Mouse (Mus musculus) forebrain, embryonic 16.5 days (tissue): ENCODE measurements at regions not wholly inside any gene's neighbourhood (a gene's known extent, or its start where the extent isn't known, plus 50 kb on each side); places are given as distances from the start of the nearest gene placed in this dataset.

ENCODE experiments used
- ATAC-seq: fragments of 200-750 bp; cut with Nextera tagmentation; 2 replicates; pipeline ENCODE4 v1.8.0; 2017; ENCODE audit warnings: mild to moderate bottlenecking, moderate library complexity
- H3K27ac ChIP-seq: fragments of 300-500 bp; sonication (generic); 2 replicates; pipeline ENCODE4 v1.5.1; 2014; ENCODE audit warnings: low read length, control low read depth
- H3K27me3 ChIP-seq: fragments of 300-500 bp; sonication (generic); replicated peaks from 2 replicates; pipeline ENCODE4 v1.6.1; 2014; ENCODE audit warnings: low read length; ENCODE audit not compliant: control insufficient read depth, insufficient read depth
- H3K36me3 ChIP-seq: fragments of 300-500 bp; sonication (generic); 2 replicates; pipeline ENCODE4 v1.6.1; 2014; ENCODE audit not compliant: control insufficient read depth, insufficient read depth
- H3K4me1 ChIP-seq: fragments of 300-500 bp; sonication (generic); replicated peaks from 2 replicates; pipeline ENCODE4 v1.6.1; 2014; ENCODE audit warnings: low read length; ENCODE audit not compliant: control insufficient read depth, insufficient read depth
- H3K4me2 ChIP-seq: fragments of 300-500 bp; sonication (generic); 2 replicates; pipeline ENCODE4 v1.6.1; 2014; ENCODE audit warnings: mild to moderate bottlenecking, low read length, control low read depth
- H3K4me3 ChIP-seq: fragments of 300-500 bp; sonication (generic); replicated peaks from 2 replicates; pipeline ENCODE4 v1.5.1; 2014; ENCODE audit warnings: mild to moderate bottlenecking, low read length, control low read depth
- H3K9ac ChIP-seq: fragments of 300-500 bp; sonication (generic); replicated peaks from 2 replicates; pipeline ENCODE4 v1.6.1; 2014; ENCODE audit warnings: low read depth, low read length, control low read depth
- H3K9me3 ChIP-seq: fragments of 300-500 bp; sonication (generic); 2 replicates; pipeline ENCODE4 v1.6.1; 2016; ENCODE audit warnings: low read length; ENCODE audit not compliant: control insufficient read depth
- WGBS: fragments of 180-500 bp; shearing (Covaris S2); extraction: QIAGEN DNeasy Blood & Tissue Kit; methylation state at CpG from one replicate; pipeline ENCODE4 v1.1.7; 2014; 5-methylcytosine and 5-hydroxymethylcytosine counted together

DNA sequence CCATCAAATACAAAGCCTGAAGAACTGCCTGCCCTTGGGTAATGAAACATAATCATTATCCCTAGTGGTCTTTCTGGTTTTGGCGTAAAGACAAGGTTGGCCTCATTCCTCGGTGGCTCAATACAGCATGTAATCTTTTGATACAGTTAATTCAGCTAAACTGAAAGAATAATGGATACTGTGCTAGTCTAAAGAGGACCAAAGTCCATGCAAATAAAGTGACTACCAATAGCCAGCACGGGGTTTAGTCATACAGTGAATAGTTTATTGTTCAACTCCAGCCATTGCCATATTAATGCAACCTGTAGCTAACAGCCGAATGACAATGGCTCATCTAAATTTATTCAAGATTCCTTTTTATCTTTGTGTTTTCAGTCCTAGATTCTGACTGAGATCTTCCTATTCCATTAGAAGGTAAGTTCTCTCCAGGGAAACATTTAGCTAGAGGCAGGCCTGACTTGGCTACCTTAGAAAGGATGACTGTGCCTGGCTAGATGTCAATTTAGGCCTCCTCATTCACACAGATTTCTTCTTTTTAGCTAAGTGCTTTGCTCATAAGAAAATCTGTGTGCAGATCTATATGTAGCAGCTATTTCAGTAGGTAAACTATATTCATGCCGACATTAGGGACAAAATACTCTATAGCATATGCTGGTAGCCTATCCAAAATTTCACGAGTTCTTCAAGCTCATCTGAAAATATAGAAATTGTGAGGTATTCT lies 74.4 kb downstream of the Arrdc3 start:
- peak; percentile 50; the same call in 1 of the 2 replicates for ATAC-seq
- 47% methylated on average over 6 of the region's 6 CpGs for WGBS
- no peaks in the 10 kb centered on the region for H3K9me3 ChIP-seq
- no peak overlapping the region for H3K4me3 ChIP-seq
- no peak overlapping the region for H3K27ac ChIP-seq
- no peaks in the 10 kb centered on the region for H3K27me3 ChIP-seq
- H3K4me2 ChIP-seq: no peak overlapping the region
- H3K36me3 ChIP-seq: no peaks in the 10 kb centered on the region
- peaks cover 7% of the 10 kb centered on the region; the same call in 1 of the 2 replicates for H3K4me1 ChIP-seq
- no peak overlapping the region for H3K9ac ChIP-seq

- Histone ChIP-seq H3K36me3 (no peaks in the 10 kb centered on the region), H3K4me1 (peaks cover 8% of the 10 kb centered on the region; the same call in 1 of the 2 replicates), H3K9me3 (no peaks in the 10 kb centered on the region), H3K27me3 (no peaks in the 10 kb centered on the region), H3K27ac (no peak overlapping the region), H3K4me2 (no peak overlapping the region), H3K9ac (no peak overlapping the region), H3K4me3 (no peak overlapping the region)
- 93% methylated on average over 1 of the region's 1 CpGs for WGBS
- no peak for ATAC-seq
Measured at GRCm38 (mm10) chr13:80959763-80960162, 76.6 kb downstream of the Arrdc3 start.

- no peak for ATAC-seq
- 42% methylated on average over 7 of the region's 7 CpGs for WGBS
Measured at GRCm38 (mm10) chr13:80961985-80962617, 78.9 kb downstream of the Arrdc3 start.

DNA sequence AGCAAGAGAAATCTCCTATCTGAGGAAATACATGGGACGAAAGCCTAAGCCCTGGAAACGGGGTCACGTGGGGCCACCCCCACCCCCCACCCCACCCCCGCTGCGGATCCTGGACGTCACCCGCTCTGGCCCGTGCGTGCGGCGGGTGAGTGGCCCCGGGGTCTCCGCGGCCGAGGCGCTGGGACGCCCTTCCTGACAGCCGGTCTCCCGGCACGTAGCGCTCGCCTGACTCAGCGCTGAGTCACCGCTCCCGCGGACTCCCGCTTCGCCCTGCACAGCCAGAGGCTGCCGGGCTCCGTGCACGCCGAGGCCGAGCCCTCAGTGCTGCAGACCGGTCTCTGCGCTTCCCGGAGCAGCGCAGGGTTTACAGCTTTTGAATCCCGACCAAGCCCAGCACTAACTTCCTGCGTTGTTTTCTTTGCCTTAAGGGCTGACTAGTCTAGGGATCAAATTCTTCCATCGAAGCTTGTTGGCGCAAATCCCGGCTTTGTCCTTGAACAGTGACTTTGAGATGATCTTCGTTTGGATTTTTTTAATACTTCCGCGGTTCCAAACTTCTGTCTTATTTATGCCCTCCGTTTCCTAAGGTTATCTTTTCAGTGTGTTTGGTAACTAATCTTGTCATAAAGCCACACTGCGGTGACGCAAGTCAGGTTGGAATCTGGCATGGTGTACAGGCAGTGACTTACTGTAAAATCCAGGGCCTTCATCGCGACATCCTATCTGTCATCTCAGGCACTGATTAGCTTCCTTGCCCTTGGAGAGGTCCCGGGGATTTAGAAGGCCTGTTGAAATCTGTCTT lies 79.8 kb downstream of the Arrdc3 start:
- H3K4me1 ChIP-seq: peaks cover 8% of the 10 kb centered on the region; the same call in 1 of the 2 replicates
- peak overlapping the region; percentile 44; the same call in 1 of the 2 replicates for H3K27ac ChIP-seq
- H3K4me3 ChIP-seq: peak overlapping the region; percentile 74
- H3K9ac ChIP-seq: peak overlapping the region; percentile 83
- peak; percentile 99 for ATAC-seq
- H3K36me3 ChIP-seq: no peaks in the 10 kb centered on the region
- no peaks in the 10 kb centered on the region for H3K27me3 ChIP-seq
- H3K4me2 ChIP-seq: peak overlapping the region; percentile 83
- 6% methylated on average over 51 of the region's 51 CpGs for WGBS
- H3K9me3 ChIP-seq: no peaks in the 10 kb centered on the region

More at GRCm38 (mm10) chr13:80961985-80962617, 78.9 kb downstream of the Arrdc3 start:
- Histone ChIP-seq H3K9me3 (no peaks in the 10 kb centered on the region), H3K36me3 (no peaks in the 10 kb centered on the region), H3K4me1 (peaks cover 8% of the 10 kb centered on the region; the same call in 1 of the 2 replicates), H3K4me3 (no peak overlapping the region), H3K27ac (no peak overlapping the region), H3K27me3 (no peaks in the 10 kb centered on the region), H3K9ac (no peak overlapping the region), H3K4me2 (peak overlapping the region; percentile 83)

DNA sequence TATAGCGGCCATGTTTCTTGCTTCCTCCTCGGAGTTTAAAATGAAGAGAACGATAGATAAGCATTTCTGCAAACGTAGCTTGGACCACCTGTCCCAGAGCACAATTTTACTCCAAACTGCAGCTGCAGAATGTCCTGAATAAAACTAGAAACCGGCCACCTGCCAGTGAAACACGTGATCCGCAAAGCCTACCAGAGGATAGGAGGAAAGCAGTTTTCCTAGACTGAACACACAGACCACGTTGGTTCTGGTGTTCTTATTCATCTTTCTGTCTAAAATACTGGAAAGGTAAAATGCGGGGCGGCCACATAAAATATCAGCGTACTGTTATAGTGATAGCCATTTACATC lies 80.4 kb downstream of the Arrdc3 start:
- Histone ChIP-seq H3K4me2 (peak overlapping the region; percentile 83), H3K4me3 (no peak overlapping the region; the same call in 1 of the 2 replicates), H3K4me1 (peaks cover 8% of the 10 kb centered on the region; the same call in 1 of the 2 replicates), H3K27me3 (no peaks in the 10 kb centered on the region), H3K36me3 (no peaks in the 10 kb centered on the region), H3K27ac (no peak overlapping the region), H3K9me3 (no peaks in the 10 kb centered on the region), H3K9ac (no peak overlapping the region)
- ATAC-seq: no peak
- WGBS: 78% methylated on average over 11 of the region's 11 CpGs

DNA sequence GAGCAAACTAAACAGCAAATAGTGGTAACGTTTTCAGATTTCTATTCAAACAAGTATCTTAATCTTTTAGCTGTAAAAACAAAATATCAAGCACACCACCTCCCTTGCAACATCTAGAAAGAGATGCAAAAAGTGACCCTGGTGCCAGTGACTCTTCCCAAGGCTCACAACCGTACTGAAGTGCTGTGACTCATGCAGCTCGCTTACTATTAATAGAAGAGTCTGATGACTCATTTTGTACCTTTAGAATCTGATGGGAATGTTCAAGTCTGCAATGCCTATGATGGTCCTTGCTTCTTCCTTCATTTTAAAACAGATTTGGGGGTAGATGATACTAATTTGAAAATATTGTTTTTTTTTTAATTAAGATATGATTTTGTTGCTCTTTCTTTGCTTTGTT lies 88.5 kb downstream of the Arrdc3 start:
- Histone ChIP-seq H3K4me1 (no peaks in the 10 kb centered on the region), H3K27ac (no peak overlapping the region), H3K9ac (no peak overlapping the region), H3K9me3 (no peaks in the 10 kb centered on the region), H3K4me3 (no peak overlapping the region), H3K4me2 (no peak overlapping the region), H3K27me3 (no peaks in the 10 kb centered on the region), H3K36me3 (no peaks in the 10 kb centered on the region)
- 86% methylated on average over 3 of the region's 3 CpGs for WGBS
- no peak for ATAC-seq

- H3K36me3 ChIP-seq: no peaks in the 10 kb centered on the region
Measured at GRCm38 (mm10) chr13:80974424-80974823, 91.2 kb downstream of the Arrdc3 start.

GRCm38 (mm10) chr13:80977266-80977665 lies 94.1 kb downstream of the Arrdc3 start:
- no peaks in the 10 kb centered on the region for H3K9me3 ChIP-seq
- H3K36me3 ChIP-seq: no peaks in the 10 kb centered on the region
- 86% methylated on average over 3 of the region's 3 CpGs for WGBS
- ATAC-seq: no peak
- no peaks in the 10 kb centered on the region for H3K4me1 ChIP-seq
- no peak overlapping the region for H3K9ac ChIP-seq
- H3K27me3 ChIP-seq: no peaks in the 10 kb centered on the region
- no peak overlapping the region for H3K4me3 ChIP-seq
- no peak overlapping the region for H3K4me2 ChIP-seq
- H3K27ac ChIP-seq: no peak overlapping the region

More at GRCm38 (mm10) chr13:80974424-80974823, 91.2 kb downstream of the Arrdc3 start:
- no peak overlapping the region for H3K27ac ChIP-seq
- H3K27me3 ChIP-seq: no peaks in the 10 kb centered on the region
- no peak overlapping the region for H3K4me2 ChIP-seq
- H3K9ac ChIP-seq: no peak overlapping the region
- WGBS: 58% methylated on average over 1 of the region's 1 CpGs
- no peak overlapping the region for H3K4me3 ChIP-seq
- no peak for ATAC-seq
- H3K9me3 ChIP-seq: no peaks in the 10 kb centered on the region
- H3K4me1 ChIP-seq: no peaks in the 10 kb centered on the region

GRCm38 (mm10) chr13:80981201-80981600 lies 98.0 kb downstream of the Arrdc3 start:
- Histone ChIP-seq H3K9ac (no peak overlapping the region), H3K27me3 (no peaks in the 10 kb centered on the region), H3K36me3 (no peaks in the 10 kb centered on the region), H3K9me3 (no peaks in the 10 kb centered on the region), H3K27ac (no peak overlapping the region), H3K4me3 (no peak overlapping the region), H3K4me2 (no peak overlapping the region), H3K4me1 (no peaks in the 10 kb centered on the region)
- ATAC-seq: no peak
- 85% methylated on average over 2 of the region's 2 CpGs for WGBS
